Mouse (Mus musculus): ENCODE measurements around the gene I830077J02Rik. TPM values are rescaled to one million over a fixed set of nuclear protein-coding genes. Genes with fewer than 3 reads are reported as not detected.

The I830077J02Rik gene
- total RNA-seq, 2 experiments from 2014 or later, result 0.84 to 0.92 TPM

DNA sequence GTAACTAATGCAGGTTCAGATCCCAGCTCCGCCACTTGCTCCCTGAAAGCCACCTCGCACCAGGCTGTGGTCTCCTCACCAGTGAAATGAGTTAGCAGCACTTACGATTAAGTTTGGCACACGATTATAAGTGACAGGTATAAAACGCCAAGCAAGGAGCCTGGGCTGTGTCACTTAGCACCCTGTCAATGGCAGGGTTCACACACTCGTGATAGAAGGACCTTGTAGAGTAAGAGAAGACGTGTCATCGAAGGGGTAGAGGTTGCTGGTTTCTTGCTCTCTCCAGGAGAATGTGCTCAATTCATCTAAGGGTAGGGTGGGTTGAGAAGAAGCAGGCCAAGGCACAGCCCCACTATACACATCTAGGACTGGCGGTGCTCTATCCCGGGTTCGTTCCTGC is 33.6 kb downstream of the I830077J02Rik start:
- intact Hi-C loops (cut with DNase I), result loop anchor here (1.0 to 2.0 kb wide), 3 partner anchors 98 to 225 kb away; partner anchors contain the start of gene Rap1a
- H3K27ac ChIP-seq, result no peak overlapping the region
- no peak for DNase-seq
- no peak overlapping the region for H3K4me3 ChIP-seq
- TF ChIP-seq CTCF (IDR thresholded peaks at IDR 0.05), result no peak

DNA sequence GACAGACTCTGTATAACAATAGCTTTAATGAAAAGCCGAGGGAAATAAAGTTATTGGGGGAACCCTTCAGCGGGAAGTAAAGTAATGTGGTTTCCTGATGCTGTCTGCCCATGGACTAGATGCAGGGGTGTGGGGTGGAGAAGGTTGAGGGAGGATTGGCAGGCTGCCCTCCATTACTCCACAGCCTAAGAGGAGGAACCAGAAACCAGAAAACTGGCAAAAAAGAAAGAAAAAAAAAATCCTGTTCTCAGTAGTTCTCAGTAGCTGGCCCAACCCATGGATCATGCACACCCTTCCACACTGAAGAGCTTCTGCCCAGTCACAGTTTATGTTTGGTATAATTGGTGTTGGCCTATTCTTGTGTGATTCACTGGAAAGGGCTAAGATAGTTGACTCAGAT is 34.1 kb downstream of the I830077J02Rik start:
- intact Hi-C loops (cut with DNase I), result loop anchor here (2.0 kb wide), 2 partner anchors 98 to 172 kb away; partner anchors contain the start of gene Rap1a
- peak; percentile 73 for DNase-seq
- TF ChIP-seq CTCF (IDR thresholded peaks at IDR 0.05), result no peak
- Histone ChIP-seq H3K4me3 (no peak overlapping the region), H3K27ac (peak overlapping the region; percentile 6; the same call in 1 of the 2 replicates)

DNA sequence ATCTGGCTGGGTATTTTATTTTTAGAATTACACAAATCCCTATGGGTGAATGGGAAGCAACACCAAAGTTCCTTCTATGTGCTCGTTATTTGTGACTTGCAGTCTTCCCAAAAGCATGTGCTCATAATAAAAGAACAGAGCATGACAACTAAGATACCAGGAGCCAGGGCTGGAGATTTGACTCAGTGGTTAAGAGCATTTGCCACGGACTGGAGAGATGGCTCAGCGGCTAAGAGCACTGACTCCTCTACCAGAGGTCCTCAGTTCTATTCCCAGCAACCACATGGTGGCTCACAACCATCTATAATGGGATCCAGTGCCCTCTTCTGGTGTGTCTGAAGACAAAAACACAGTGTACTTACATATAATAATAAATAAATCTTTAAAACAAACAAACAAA is 35.7 kb downstream of the I830077J02Rik start:
- Histone ChIP-seq H3K4me3 (no peak overlapping the region), H3K27ac (no peak overlapping the region)
- TF ChIP-seq CTCF (IDR thresholded peaks at IDR 0.05), result no peak
- no peak for DNase-seq
- intact Hi-C loops (cut with DNase I), result no loop called here

DNA sequence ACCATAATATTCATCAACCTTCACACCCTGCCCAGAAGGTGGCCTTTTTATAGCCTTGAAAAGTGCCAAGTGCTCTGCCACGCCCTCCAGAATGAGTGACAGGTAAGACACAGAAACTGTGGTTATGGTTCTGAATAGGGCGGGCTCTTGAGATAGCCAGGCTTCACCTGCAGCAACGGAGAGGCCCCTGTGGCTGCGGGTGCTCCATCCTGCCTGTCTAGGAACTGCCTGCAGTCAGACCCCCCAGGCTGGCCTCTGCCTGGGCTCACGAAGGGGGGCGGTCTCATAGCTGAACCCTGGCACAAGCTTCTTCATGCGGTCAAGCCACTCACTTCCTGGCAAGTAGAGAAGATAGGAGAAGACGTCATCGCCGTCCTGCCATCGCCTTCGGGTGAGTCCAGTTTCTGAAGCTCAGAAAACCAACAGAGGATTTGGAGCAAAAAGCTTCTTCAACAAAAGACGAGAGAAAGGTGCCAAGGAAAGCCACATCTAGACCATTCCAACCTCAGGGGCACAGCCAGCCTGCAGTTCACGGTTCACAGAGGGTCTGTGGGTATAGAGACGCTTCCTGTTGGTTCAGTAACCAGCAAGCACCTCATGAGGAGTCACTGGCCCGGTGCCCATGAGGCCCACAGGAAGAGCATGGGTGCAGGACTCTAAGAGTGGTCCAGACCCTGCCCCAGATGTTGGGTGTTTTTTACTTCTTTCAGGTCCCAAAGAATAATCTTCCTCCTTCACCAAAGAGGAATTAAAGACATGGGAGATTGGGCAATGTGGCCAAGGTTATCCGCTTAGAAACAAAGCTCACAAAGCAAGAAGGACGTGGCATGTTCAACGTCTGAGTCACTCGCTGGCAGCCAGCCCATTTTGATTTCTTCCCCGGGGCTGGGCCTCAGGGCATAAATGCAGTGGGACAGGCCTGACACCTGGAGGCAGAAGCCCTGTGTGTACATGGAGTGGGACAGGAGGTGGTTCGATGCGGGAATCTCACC is 37.6 kb downstream of the I830077J02Rik start:
- peak; percentile 72 for TF ChIP-seq CTCF (IDR thresholded peaks at IDR 0.05)
- intact Hi-C loops (cut with DNase I), result loop anchor here (2.0 kb wide), 2 partner anchors 122 to 208 kb away; partner anchors contain the start of gene Ddx20
- H3K27ac ChIP-seq, result peak overlapping the region; percentile 87
- DNase-seq, result peak; percentile 91
- H3K4me3 ChIP-seq, result peak overlapping the region; percentile 41

DNA sequence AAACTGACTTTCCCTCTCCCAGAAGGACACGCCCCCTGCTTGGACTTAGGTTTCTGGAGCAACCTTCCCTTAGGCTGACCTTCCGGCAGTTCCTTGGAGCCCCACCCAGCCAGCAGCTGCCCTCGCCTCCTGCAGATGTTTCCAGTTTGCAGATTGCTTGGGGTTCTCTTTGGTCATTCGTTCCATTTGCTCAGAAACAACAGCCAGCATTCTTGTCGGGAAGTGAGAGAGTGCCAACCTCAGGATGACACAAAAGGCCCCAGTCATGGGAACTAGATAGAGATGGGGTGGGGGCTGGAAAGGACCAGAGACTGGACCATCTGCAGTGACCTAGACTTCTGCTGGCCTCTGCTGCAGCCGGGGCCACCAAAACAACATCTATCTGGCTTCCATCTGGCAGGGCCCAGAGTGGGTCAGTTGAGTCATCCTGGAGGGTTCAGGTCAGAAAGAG is 38.5 kb downstream of the I830077J02Rik start:
- TF ChIP-seq CTCF (IDR thresholded peaks at IDR 0.05), result no peak
- H3K27ac ChIP-seq, result peak overlapping the region; percentile 87
- intact Hi-C loops (cut with DNase I), result loop anchor here (2.0 kb wide), 2 partner anchors 121 to 207 kb away; partner anchors contain the start of gene Ddx20
- H3K4me3 ChIP-seq, result peak overlapping the region; percentile 41
- DNase-seq, result peak; percentile 83

DNA sequence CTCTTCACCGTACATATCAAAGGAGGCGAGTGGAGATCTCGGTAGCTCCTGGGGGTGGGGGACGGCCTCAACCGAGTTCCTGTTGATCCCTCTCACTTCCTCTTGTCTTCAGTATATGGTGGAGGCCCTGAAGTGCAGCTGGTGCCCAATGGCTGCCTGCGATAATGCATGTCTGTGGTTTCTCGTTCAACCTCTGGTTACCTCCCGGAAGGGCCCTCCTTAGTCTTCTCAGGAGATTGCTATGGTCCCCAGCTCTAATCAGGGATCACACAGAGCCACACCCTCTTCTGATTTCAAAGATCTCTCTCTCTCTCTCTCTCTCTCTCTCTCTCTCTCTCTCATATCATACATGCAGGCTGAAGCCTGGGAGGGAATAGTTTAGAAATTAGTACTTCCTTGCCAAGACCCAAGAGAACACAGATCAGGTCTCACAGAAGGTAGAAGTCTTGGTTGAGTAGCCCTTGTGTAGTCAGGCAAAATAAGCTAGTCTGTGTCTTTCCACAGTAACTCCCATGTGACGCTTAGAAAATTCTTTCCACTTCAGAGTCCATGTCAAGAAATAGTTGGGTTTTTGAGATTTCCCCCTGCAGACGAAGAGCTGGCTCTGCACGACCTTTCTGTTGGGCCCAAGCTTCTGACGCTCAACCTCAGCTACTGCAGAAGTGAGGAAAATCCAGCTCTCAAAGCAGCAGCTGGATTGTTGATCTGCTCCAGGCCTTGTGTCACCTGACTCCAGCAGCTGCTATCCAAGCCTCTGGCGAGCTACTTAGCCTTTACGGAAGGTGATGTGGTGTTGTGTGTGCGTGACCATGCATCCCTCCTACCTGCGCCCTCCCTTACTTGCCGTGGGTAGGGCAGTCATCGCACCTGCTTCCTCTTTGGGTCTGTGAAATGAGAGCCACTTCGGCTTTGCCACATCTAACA is 39.6 kb downstream of the I830077J02Rik start:
- peak; percentile 35 for DNase-seq
- no peak for TF ChIP-seq CTCF (IDR thresholded peaks at IDR 0.05)
- Histone ChIP-seq H3K4me3 (peak overlapping the region; percentile 40), H3K27ac (peak overlapping the region; percentile 87)
- intact Hi-C loops (cut with DNase I), result no loop called here

DNA sequence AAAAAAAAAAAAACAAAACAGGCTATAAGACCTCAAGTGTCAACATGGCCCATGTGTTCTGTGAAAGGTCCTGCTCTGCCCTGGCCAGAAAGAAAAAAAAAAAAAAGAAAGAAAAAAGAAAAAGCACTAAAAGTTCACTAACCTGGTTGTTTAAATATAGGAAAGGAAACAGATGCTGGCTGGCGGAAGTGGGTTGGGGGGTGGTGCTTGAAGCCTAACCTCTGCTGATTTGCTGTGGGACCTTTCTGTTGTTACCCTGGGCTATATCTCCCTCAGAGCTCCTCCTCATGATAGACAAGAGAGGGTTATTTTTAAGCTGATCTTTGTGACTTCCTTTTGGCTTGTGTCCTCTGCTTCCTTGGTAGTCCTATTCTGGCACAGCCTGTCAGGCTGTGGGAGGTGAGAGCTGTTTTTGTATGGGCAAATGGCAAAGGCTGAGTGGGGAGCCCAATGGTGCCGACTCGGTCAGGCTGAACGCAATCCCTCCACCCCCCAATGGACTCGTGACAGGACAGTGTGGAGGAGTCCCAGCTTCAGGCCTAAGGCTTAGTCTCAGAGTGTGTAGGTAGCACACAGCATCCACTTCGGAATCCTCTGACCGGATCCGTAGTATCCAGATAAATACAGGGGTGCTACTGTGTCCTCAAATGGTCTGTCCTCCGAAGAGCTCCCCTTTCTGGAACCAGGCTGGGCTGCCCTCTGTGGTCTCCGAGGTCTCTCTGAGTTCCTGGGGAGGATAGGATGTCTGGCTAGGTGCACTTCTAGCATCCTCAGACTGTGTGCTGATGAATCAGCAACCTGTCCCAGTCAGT is 40.5 kb downstream of the I830077J02Rik start:
- Histone ChIP-seq H3K4me3 (peak overlapping the region; percentile 40), H3K27ac (peak overlapping the region; percentile 87)
- intact Hi-C loops (cut with DNase I), result no loop called here
- DNase-seq, result peak; percentile 41
- no peak for TF ChIP-seq CTCF (IDR thresholded peaks at IDR 0.05)

DNA sequence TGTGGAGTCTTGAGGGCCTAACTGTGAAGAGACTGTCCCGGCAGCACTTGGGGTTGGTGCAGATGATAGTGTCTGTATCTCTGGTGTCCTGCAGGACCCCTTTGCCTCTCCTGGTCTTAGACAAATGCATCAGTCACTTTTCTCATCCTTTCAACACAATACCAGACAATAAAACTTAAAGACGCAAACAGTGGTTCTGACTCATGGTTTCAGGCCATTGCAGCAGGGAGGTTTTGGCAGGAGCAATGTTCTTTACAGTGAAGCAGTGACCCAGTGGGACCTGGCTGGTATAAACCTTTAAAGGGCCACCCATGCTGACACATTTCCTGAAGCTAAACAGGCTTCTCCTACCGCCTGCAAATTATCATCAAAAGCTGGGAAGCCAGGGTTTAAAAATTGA is 41.3 kb downstream of the I830077J02Rik start:
- no peak for DNase-seq
- no peak for TF ChIP-seq CTCF (IDR thresholded peaks at IDR 0.05)
- Histone ChIP-seq H3K4me3 (no peak overlapping the region), H3K27ac (peak overlapping the region; percentile 87)
- intact Hi-C loops (cut with DNase I), result no loop called here

DNA sequence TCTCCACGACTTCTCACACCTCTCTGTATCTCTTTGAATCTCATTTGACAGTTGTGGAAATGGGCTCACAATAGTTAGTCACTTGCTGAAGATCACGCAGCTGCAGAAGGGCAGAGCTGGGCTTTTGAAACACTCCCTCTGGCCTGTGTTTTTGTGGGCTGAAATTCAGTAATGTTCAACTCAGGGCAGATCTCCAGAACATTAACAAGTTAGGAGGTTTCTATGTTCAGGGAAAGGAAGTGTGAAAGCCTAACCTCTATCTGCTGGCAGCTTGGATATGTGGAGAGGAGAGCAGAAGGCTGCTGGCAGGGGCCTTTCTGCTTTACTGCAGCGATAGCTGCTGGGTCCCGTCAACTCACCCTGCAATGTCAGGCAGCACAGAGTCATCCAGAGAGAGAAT is 42.2 kb downstream of the I830077J02Rik start:
- intact Hi-C loops (cut with DNase I), result no loop called here
- Histone ChIP-seq H3K4me3 (no peak overlapping the region), H3K27ac (peak overlapping the region; percentile 87)
- TF ChIP-seq CTCF (IDR thresholded peaks at IDR 0.05), result no peak
- no peak for DNase-seq

DNA sequence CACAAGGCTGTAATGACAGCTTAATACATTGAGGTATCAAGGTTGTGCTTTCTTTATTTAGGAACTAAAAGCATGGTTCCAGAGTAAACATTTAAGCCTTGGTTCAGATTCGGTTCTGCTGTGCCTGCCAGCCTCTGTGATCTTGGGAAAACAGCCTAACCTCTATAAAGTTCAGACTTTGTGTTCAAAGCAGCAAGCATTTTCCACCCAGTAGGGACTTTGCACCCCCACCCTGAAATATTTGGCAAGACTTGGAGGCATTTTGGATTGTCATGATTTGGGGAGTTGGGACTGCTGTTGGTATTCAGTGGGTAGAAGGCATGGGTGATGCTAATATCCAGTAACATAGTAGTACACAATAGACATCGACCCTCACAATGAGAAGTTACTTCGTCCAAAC is 43.5 kb downstream of the I830077J02Rik start:
- no peak for DNase-seq
- no peak for TF ChIP-seq CTCF (IDR thresholded peaks at IDR 0.05)
- intact Hi-C loops (cut with DNase I), result no loop called here

DNA sequence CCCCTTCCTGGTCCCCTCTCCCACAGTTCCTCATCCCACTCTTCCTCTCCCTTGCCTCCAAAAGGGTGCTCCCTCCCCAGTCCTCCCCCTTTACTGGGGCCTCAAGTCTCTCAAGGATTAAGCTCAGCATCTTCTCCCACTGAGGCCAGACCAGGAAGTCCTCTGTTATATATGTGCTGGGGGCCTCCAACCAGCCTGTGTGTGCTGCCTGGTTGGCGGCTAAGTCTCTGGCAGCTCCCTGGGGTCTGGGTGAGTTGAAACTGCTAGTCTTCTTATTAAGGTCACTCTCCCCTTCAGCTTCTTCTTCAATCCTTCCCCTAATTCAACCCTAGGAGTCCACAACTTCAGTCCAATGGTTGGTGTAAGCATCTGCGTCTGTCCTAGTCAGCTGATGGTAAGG is 49.4 kb downstream of the I830077J02Rik start:
- no peak for DNase-seq
- no peak overlapping the region for H3K4me3 ChIP-seq
- intact Hi-C loops (cut with DNase I), result no loop called here
- TF ChIP-seq CTCF (IDR thresholded peaks at IDR 0.05), result no peak
- no peak overlapping the region for H3K27ac ChIP-seq

More for the DNA sequence above, 43.5 kb downstream of the I830077J02Rik start:
- no peak overlapping the region for H3K4me3 ChIP-seq
- H3K27ac ChIP-seq, result peak overlapping the region; percentile 2; the same call in 1 of the 2 replicates

Data from gastrocnemius, adult 2 months (tissue).